Mouse (Mus musculus) neutrophil, adult 5-6 weeks (primary cell): ENCODE measurements around the gene Fgd2. TPM values are rescaled to one million over a fixed set of nuclear protein-coding genes. Genes with fewer than 3 reads are reported as not detected.

Experiments used
- ATAC-seq: fragments of 151-379, 151-347 bp; 2 replicates; pipeline ENCODE4 v1.8.0; 2017; ENCODE audit warnings: mild to moderate bottlenecking, moderate TSS enrichment; ENCODE audit not compliant: insufficient number of reproducible peaks, poor library complexity, low FRiP score, severe bottlenecking; ENCODE audit errors: extremely low read depth
- total RNA-seq: library from RNA; stranded (forward); fragments of 200-1000 nt; gene quantifications from 2 replicates; pipeline ENCODE4 v1.2.3, GENCODE M21; 2017

The Fgd2 gene
- total RNA-seq, 1 experiment from 2014 or later: 184 TPM

DNA sequence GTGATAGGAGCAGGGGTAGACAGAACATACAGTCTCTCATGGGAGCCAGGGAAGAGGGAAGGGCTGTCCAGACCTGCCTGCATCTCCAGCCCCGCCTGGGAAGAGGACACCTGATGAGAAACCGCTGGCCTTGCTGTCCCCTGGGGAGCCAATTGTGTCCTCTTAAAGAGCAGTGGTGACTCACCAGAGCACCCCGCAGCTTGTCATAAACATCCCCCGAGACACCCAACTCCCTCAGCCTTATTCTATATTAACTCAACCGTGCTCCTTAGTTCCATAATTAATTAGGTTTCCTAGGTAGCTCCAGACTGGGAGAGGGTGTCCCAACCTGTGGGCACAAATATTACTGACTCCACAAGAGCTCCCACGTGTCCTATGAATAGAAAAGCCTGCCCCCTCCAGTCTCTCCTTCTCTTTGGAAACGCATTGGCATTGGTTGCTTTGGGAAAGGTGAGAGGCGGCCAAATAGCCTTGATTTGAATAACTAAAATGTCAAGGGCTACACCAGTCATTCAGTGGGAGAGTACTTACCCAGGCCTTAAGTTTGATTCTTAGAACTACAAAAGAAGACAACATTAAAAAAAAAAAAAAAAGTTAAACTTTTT is 51.2 kb downstream of the Fgd2 start:
- ATAC-seq: no peak

DNA sequence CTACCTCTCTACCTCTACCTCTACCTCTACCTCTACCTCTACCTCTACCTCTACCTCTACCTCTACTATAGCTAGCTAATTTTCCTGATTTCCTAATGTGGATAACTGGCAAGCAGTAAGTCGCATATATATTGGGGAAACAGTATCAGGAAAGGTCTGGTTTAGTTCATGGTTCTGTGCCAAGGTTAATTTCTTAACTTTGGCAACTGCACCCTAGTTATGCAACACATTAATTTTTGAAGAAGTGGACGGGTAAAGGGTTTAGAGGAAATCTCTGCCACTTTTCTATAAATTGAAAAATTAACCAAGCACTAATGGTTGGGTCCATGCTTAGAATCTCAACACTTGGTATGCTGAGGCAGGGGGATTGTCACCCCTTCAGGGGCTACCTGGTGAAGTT is 53.9 kb downstream of the Fgd2 start:
- no peak for ATAC-seq

DNA sequence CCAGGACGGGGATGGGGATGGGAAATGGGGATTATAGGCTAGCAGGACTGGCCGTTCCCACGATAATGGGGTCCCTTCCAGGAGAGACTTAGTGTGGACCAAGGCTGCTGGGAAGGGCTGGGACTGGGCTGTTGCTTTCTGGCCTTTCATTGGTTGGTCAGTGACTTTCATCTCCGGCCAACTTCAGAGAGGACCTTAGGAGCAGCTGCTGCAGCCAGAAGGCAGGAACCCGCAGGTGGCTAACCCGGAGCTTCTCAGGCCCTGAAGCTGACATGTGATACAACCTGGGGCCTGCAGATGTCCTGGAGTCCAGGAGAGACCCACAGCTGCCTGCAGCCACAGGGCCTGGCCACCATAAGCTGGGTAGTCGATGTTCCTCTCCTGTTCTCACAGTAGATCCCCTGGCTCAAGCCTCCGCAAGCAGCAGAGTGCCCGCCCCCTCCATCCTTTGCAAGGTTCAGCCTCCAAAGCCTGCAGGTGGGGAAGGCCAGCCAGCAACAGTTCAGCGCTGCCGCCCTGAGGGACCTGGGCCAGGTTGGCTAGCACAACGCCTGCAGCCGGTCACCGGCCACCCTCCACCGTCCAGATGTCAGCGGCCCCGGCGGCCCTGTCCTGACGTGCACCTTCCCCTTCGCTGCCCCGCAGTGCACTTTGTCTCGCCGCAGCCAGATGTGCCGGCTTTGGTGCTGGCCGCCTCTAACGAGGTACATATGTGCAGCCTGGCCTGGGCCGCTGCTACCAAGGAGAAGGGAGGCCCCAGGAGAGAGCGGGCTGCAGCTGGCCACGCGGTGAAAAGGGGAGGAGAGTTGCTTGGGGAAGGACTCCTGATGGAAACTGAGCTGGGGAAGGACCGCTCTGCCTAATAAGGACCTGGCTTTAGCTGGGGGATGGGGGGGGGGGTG is 55.3 kb downstream of the Fgd2 start:
- ATAC-seq: no peak

DNA sequence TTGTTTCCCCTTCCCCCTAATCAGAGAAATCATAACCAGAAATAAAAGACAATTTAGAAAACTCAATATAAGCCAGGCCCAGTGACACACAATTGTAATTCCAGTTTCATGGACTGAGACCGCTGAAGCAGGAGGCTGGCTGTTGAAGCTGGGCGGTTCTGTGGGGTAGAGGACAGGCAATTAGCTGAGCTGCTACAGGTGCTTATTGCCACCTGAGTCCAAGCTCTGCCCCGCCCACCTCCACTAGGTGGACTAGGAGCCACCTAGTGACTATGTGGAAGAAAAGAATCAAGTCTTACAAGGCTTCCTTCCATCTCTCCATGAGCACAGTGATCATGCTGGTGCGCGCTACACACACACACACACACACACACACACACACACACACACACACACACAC is 56.0 kb downstream of the Fgd2 start:
- ATAC-seq: no peak

DNA sequence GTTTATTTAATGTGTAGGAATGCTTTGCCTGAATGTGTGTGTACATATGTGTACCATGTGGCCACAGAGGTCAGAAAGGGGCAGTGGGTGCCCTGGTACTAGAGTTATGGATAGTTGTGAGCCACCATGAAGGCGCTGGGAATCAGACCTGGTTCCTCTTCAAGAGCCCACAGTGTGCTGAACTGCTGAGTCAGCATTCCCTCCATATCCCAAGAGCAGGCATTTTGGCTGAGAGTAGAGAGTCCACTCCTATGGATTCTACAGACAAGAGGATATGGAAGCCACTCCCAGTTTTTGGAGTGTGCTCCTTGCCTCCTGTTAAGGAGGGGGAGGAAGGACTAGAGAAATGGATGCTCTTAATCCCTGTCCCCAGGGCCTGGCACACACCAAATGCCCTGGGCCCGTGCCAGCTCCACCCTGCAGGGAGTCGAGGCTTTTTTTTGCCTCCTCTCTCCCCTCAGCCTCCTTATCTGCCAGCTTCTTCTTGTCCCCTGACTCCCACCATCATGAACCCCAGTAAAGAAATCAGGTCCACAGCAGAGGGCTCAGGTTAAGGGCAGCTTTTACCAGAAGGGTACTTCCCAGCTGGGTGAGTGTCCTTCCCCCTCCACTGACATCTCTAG is 58.2 kb downstream of the Fgd2 start:
- no peak for ATAC-seq

DNA sequence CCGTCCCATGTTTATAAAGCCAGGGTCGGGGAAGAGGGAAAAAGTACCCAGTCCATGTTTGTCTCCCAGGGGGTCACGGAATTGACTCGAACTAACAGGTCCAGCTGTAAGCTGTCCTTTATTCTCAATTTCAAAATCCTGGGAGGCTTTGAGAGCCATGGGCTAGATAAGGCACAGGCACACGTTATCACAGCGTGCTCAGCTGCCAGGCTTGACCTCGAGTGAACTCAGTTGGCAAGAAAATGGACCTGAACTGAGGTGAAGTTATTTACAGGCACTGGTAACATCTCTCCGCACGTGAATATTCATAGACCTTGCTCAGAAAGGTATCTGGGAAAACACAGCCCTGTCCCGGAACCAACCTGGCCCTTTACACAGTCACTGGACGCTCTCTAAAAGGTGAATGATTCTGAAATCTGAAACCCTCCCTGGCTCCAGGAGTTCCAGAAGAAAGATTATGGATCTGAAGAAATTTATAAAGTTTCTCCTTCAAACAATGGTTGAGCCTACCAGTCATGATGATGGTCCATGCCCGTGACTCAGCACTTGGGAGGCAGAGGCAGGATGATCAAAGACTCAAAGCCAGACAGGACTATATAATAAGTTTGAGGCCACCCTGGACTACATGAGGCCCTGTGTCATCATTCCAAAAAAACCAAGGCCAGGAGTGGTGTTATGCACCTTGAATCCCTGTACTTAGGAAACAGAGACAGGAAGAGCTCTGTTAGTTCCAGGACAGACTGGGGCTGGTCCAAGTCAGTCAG is 59.4 kb downstream of the Fgd2 start:
- no peak for ATAC-seq

DNA sequence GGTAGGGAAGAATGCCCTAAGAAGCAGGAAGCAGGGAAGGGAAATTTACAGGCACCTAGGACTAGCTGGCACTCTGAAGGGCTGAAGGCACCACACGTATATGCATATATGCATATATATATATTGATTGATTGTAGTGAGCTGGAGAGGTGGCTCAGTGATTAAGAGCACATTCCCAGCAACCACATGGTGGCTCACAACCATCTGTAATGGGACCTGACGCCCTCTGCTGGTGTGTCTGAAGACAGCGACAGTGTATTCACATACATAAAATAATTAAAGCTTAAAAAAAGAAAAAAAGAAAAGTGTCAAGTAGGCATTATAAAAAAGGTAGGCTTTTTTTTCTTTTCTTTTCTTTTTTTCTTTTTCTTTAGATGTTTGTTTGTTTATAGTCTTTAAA is 60.6 kb downstream of the Fgd2 start:
- ATAC-seq: no peak

DNA sequence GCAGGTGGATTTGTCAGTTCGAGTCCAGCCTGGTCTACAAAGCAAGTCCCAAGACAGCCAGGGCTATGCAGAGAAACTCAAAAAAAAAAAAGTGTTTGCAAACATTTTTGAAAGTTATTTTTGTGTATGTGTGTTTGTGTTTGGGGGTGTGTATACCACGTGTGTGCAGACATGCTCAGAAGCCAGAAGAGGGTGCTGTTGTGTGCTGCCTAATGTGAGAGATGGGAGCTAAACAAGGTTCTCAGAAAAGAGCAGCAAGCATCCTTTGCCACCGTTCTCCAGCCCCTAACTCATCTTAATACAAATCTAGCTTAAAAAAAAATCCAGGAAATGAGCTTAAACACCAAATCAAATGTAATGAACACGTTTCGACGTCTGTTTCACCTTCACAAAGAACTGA is 61.6 kb downstream of the Fgd2 start:
- ATAC-seq: no peak

DNA sequence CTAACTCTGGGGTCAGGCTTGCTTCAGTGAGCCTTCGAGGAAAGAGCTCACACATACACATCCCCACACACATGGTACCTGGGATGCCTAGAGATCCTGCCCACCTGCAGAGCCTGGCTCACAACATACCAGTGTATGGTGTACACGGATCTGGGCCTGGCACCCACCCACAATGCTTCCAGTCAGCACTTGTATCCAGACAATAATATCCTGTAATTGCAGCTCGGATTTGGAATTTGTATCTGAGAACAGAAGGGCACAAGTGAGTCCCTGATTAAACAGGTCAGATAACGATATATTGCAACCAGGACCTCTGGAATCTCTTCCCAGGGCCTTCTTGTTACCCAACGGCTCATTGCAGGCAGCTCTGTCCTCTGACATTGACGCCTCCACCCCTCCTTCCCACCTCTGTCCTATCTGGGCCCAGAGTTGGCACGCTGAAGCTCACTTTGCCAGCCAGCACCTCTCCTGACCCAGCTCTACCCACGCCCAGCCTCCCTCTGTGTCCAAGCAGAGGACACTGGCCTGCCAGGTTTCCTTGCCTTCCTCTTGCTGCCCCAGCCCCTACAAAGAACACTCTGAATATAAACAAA is 62.3 kb downstream of the Fgd2 start:
- no peak for ATAC-seq

DNA sequence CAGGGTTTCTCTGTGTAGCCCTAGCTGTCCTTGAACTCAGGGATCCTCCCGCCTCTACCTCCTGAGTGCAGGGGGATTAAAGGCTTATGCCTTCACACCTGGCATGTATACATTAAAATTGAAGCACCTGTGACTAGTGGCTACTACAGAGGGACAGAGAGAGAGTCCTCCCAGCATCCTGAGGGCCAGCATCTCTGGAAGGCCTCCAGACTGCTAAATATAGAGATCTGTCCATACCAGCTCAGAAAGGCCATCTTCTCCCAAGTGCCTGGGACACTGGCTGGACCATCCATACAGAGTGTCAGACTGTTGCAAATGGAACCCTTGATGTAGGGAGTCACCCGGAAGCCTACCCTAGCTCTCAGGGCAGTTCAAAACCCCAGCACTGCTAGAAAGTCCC is 63.3 kb downstream of the Fgd2 start:
- ATAC-seq: no peak

DNA sequence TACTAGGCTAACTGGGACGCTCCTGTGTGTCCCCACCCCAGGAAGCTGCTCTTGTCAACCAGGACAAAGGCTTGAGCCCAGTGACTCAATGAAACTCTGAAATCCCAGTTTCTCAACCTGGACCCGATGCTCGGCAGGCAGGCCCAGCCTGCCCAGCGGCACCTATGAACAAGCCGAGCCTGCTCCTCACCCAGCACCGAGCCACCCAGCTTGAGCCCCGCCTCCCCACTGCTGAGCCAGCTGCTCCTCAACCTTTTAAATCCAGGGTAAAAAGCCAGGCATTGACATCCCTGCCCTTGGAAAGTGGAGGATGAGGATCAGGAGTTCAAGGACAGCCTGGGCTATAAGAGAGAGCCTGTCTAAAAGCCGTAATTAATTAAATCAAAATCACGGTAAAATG is 64.6 kb downstream of the Fgd2 start:
- ATAC-seq: no peak

DNA sequence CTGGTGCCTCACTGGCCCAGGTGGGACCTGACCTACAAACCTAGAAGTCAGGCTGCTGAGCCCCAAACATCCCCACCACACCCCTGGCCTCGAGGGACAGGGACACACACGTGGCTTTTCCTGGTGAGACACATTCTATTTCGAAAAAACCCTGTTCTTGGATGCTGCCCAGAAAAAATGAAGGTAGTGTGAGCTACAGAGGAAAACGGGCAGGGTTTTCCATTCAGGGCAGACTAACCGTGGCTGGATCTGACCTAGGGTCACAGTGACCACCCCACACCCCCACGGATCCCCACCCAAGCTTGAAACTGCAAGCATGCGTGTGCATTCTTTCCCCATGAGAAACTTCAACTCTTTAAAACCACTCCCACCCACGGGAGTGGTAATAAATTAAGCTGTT is 67.5 kb downstream of the Fgd2 start:
- ATAC-seq: no peak

DNA sequence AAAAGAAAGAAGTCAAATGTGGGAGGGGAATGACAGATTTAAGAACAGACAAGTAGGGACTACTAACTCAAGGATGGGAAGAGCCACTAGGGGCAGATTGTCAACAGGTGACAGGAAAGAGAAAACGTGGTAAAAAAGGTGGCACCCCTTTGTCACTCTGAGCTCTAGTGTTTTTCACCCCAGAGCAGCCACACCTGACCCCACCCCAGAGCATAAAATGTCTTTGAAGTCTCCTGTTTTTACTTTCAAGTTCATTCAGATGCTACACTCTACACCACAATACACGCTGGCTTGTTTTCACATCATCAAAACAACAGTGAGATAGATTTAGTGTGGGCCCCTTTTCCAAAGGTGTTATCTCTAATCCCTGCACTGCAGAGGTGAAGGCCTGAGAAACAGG is 68.1 kb downstream of the Fgd2 start:
- ATAC-seq: peak; percentile 50; the same call in 1 of the 2 replicates

Other genes with a start within 250 kb of the Fgd2 start
- gene Rab44, start 246.8 kb upstream of the Fgd2 start, total RNA-seq: 92.5 and 114 TPM in 2 replicates
- 1.4 and 1.8 TPM in 2 replicates for gene Cpne5, start 122.7 kb upstream of the Fgd2 start, total RNA-seq
- gene Ppil1, start 96.7 kb upstream of the Fgd2 start, total RNA-seq: 23.1 and 25.7 TPM in 2 replicates
- 65.4 and 72.1 TPM in 2 replicates for gene BC004004, start 92.1 kb upstream of the Fgd2 start, total RNA-seq
- gene Pi16, start 43.2 kb upstream of the Fgd2 start, total RNA-seq: 151 and 159 TPM in 2 replicates
- gene Mtch1, start 13.0 kb upstream of the Fgd2 start, total RNA-seq: 65.8 and 67.3 TPM in 2 replicates
- gene Pim1, start 129.8 kb downstream of the Fgd2 start, total RNA-seq: 632 and 640 TPM in 2 replicates
- gene Gm17657, start 188.7 kb downstream of the Fgd2 start, total RNA-seq: not detected in 2 replicates
- 9.8 and 9.9 TPM in 2 replicates for gene Tbc1d22b, start 188.9 kb downstream of the Fgd2 start, total RNA-seq
- gene Tmem217, start 191.5 kb downstream of the Fgd2 start, total RNA-seq: not detected in 2 replicates